Comparison of ENCODE assay signal across 10 mouse cellular contexts in the genomic region with DNA sequence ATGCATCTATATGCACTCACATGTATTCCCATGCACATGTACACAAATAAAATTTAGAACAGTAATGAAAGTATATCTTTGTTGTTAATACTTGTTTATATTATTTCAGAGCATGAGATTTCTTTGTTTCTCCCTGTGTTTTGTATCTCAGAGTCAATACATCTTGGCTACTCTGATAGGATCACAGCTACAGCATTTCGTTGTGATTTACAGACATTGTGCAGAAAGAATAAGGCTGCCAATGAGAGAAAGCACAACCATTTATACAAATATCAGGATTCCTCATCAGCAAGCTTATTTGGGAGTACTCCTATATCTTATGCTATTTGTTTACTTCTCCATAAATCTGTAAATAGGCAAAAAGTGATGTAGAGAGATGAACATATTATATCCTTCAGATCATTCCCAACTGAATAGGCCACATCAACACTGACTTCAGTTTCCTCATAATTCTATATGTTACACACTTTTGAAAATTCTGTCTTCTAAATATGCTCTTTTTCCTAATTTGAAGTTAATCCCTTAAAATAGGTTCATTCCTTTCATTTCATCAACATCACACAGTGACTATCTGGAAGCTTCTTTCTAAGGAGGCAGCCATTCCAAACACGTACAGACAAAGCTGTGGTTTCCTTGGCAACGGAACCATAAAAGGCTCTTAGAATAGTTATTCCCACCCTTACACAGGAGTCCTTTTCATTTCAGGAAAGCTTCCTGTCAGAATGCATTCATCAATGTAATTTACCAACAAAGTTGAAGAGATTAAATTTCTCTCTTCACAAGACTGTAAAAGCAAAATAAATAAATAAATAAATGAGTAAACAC.
DNase-seq lines count a peak whose midpoint lies in the region; ATAC-seq lines count a peak whose summit lies in the region.
"Had no signal": no experiment of that assay in that cellular context is flagged by ENCODE, and none has a peak within 500 bp of the region (broad histone marks: within the 10 kb centered on the region; RNA-seq: fewer than 3 reads in every experiment).

No protein-coding gene starts in this region.

- no peaks in the 10 kb centered on the region for H3K9me3 ChIP-seq in neural tube, embryonic 11.5 days (ENCODE audit: control insufficient read depth, low read length)
- H3K9me3 ChIP-seq in forebrain, embryonic 12.5 days = no peaks in the 10 kb centered on the region

- no peak overlapping the region for H3K9ac ChIP-seq in neural tube, embryonic 11.5 days (ENCODE audit: low read length)
- no peak overlapping the region for H3K9ac ChIP-seq in forebrain, embryonic 12.5 days

- H3K4me1 ChIP-seq in neural tube, embryonic 11.5 days (ENCODE audit: control insufficient read depth, insufficient read depth, low read length) = no peaks in the 10 kb centered on the region; the same call in 1 of the 2 replicates
- H3K4me1 ChIP-seq in forebrain, embryonic 12.5 days = peaks cover 5% of the 10 kb centered on the region; the same call in 1 of the 2 replicates

- no peaks in the 10 kb centered on the region for H3K27me3 ChIP-seq in neural tube, embryonic 11.5 days (ENCODE audit: control insufficient read depth, insufficient read depth, low read length)
- H3K27me3 ChIP-seq in forebrain, embryonic 12.5 days = no peaks in the 10 kb centered on the region
- H3K27me3 ChIP-seq: CH12.LX had no signal

- no peak overlapping the region for H3K4me3 ChIP-seq in neural tube, embryonic 11.5 days (ENCODE audit: low read depth, low read length)
- H3K4me3 ChIP-seq in forebrain, embryonic 12.5 days (replicated peaks) = no peak overlapping the region

- peak; percentile 87 for ATAC-seq in neural tube, embryonic 11.5 days (ENCODE audit: insufficient read depth, low FRiP score, low TSS enrichment)
- peak; percentile 93 for ATAC-seq in forebrain, embryonic 12.5 days (ENCODE audit: low FRiP score)
- ATAC-seq in granulocyte monocyte progenitor cell, adult 5-6 weeks (replicated peaks; ENCODE audit: poor library complexity, severe bottlenecking) = no peak

- WGBS in neural tube, embryonic 11.5 days = 44% methylated on average over 3 of the region's 3 CpGs
- WGBS in forebrain, embryonic 12.5 days = 28% methylated on average over 3 of the region's 3 CpGs

- H3K27ac ChIP-seq in neural tube, embryonic 11.5 days (ENCODE audit: low read depth, low read length) = no peak overlapping the region
- no peak overlapping the region for H3K27ac ChIP-seq in forebrain, embryonic 12.5 days

- H3K4me2 ChIP-seq in neural tube, embryonic 11.5 days (ENCODE audit: low read depth) = no peak overlapping the region
- no peak overlapping the region for H3K4me2 ChIP-seq in forebrain, embryonic 12.5 days

- DNase-seq in neural tube, embryonic 11.5 days (ENCODE audit: low spot score) = peak; percentile 57
- DNase-seq in neural tube, embryonic 10.5 days (ENCODE audit: extremely low spot score, low spot score) = no peak
- peak; percentile 37 for DNase-seq in layer of hippocampus, adult 9-11 months
- peak; percentile 70 to 83 for DNase-seq in right cerebral cortex, postnatal 10 days (ENCODE audit: low spot score in 2 of 2)
- no peak for DNase-seq in kidney, postnatal 36 days
- no peak for DNase-seq in gastrocnemius, postnatal 4 days (ENCODE audit: low spot score in 2 of 2)
- DNase-seq: heart, postnatal 10 days had no signal

- H3K36me3 ChIP-seq in neural tube, embryonic 11.5 days (ENCODE audit: control insufficient read depth, insufficient read depth, low read length) = no peaks in the 10 kb centered on the region
- no peaks in the 10 kb centered on the region for H3K36me3 ChIP-seq in forebrain, embryonic 12.5 days (replicated peaks)

Comparison
In these comparisons a context has a peak if more than half of its experiments do, and no peak if none do; other contexts are left out.
1. DNase-seq: peak in neural tube, embryonic 11.5 days (single experiment), layer of hippocampus, adult 9-11 months (single experiment) and right cerebral cortex, postnatal 10 days (2 of 2); none in neural tube, embryonic 10.5 days (single experiment), kidney, postnatal 36 days (0 of 2) and gastrocnemius, postnatal 4 days (0 of 2).